Mouse (Mus musculus) hindbrain, embryonic 15.5 days (tissue): ENCODE data around the gene Tesk2. TPM values are rescaled to one million over a fixed set of nuclear protein-coding genes. Genes with fewer than 3 reads are reported as not detected.

ENCODE experiments used
- ATAC-seq: fragments of 200-750 bp; cut with Nextera tagmentation; 2 replicates; pipeline ENCODE4 v1.8.0; 2017; ENCODE audit warnings: low read depth, moderate number of reproducible peaks, moderate TSS enrichment; ENCODE audit not compliant: low FRiP score
- H3K27ac ChIP-seq: fragments of 300-500 bp; sonication (generic); replicated peaks from 2 replicates; pipeline ENCODE4 v1.5.1; 2015; ENCODE audit warnings: mild to moderate bottlenecking, inconsistent platforms
- H3K27me3 ChIP-seq: fragments of 300-500 bp; sonication (generic); 2 replicates; pipeline ENCODE4 v1.6.1; 2015; ENCODE audit warnings: control low read depth, inconsistent platforms
- H3K36me3 ChIP-seq: fragments of 300-500 bp; sonication (generic); 2 replicates; pipeline ENCODE4 v1.6.1; 2015; ENCODE audit warnings: control low read depth, inconsistent platforms
- H3K4me1 ChIP-seq: fragments of 300-500 bp; sonication (generic); replicated peaks from 2 replicates; pipeline ENCODE4 v1.6.1; 2015; ENCODE audit warnings: control low read depth, inconsistent platforms
- H3K4me2 ChIP-seq: fragments of 300-500 bp; sonication (generic); 2 replicates; pipeline ENCODE4 v1.6.1; 2015; ENCODE audit warnings: moderate library complexity, mild to moderate bottlenecking, inconsistent platforms
- H3K4me3 ChIP-seq: fragments of 300-500 bp; sonication (generic); 2 replicates; pipeline ENCODE4 v1.5.1; 2015; ENCODE audit warnings: mild to moderate bottlenecking, inconsistent platforms
- H3K9ac ChIP-seq: fragments of 300-500 bp; sonication (generic); 2 replicates; pipeline ENCODE4 v1.6.1; 2015; ENCODE audit warnings: inconsistent platforms
- H3K9me3 ChIP-seq: fragments of 300-500 bp; sonication (generic); 2 replicates; pipeline ENCODE4 v1.6.1; 2016; ENCODE audit warnings: control low read depth, inconsistent platforms
- WGBS: fragments of 180-500 bp; shearing (Covaris S2); methylation state at CpG from one replicate; pipeline ENCODE4 v1.1.7; 2015; 5-methylcytosine and 5-hydroxymethylcytosine counted together
- polyA plus RNA-seq: library from polyadenylated mRNA; unstranded; fragments of >200 nt; fragmentation: Nextera tagmentation; extraction: Ambion mirVana; gene quantifications from 2 replicates; pipeline ENCODE4 v1.2.1, GENCODE M21; 2015

Tesk2 gene
- polyA plus RNA-seq, 1 experiment from 2014 or later: 2.6 TPM

DNA sequence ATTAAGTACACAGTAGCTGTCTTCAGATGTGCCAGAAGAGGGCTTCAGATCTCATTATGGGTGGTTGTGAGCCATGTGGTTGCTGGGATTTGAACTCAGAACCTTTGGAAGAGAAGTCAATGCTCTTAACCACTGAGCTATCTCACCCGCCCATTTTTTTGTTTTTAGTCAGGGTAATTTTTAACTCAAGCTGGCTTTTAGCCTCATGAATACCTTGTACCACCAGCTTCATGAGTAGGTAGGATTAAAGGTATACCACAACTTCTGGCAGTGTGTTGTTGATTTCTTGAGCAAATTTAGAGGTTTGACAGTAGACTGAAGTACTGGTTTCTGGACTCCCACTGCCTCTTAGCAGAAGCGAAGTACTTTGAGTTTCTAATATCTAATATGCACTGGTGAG is 28.6 kb upstream of the Tesk2 start:
- 89% methylated on average over 2 of the region's 2 CpGs for WGBS
- no peak overlapping the region for H3K4me3 ChIP-seq
- no peak for ATAC-seq
- H3K27me3 ChIP-seq: no peaks in the 10 kb centered on the region
- no peak overlapping the region for H3K9ac ChIP-seq
- H3K4me1 ChIP-seq: peaks cover 2% of the 10 kb centered on the region; the same call in 1 of the 2 replicates
- H3K36me3 ChIP-seq: peaks cover 38% of the 10 kb centered on the region
- H3K9me3 ChIP-seq: no peaks in the 10 kb centered on the region
- H3K27ac ChIP-seq: no peak overlapping the region
- H3K4me2 ChIP-seq: no peak overlapping the region

DNA sequence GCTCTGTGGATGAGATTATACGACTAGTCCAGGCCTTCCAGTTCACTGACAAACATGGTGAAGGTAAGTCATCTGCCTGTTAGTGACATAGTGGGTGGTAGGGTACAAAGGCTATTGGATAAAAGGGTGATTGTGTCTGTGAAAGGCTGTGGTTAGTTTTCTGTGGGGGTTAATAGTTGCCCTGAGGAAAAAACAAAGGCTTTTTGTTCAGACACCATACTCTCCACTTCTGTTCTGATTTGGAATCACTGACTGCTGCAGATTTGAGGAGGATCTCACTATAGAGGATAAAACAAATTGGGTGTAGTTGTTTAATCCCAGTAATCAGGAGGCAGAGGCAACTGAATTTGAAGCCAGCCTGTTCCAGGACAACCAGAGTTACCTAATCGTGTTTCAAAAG is 27.0 kb upstream of the Tesk2 start:
- Histone ChIP-seq H3K27ac (no peak overlapping the region), H3K27me3 (no peaks in the 10 kb centered on the region), H3K9ac (no peak overlapping the region), H3K4me3 (no peak overlapping the region), H3K4me1 (no peaks in the 10 kb centered on the region), H3K4me2 (no peak overlapping the region), H3K36me3 (peaks cover 44% of the 10 kb centered on the region), H3K9me3 (no peaks in the 10 kb centered on the region)
- WGBS: 79% methylated on average over 2 of the region's 2 CpGs
- no peak for ATAC-seq

DNA sequence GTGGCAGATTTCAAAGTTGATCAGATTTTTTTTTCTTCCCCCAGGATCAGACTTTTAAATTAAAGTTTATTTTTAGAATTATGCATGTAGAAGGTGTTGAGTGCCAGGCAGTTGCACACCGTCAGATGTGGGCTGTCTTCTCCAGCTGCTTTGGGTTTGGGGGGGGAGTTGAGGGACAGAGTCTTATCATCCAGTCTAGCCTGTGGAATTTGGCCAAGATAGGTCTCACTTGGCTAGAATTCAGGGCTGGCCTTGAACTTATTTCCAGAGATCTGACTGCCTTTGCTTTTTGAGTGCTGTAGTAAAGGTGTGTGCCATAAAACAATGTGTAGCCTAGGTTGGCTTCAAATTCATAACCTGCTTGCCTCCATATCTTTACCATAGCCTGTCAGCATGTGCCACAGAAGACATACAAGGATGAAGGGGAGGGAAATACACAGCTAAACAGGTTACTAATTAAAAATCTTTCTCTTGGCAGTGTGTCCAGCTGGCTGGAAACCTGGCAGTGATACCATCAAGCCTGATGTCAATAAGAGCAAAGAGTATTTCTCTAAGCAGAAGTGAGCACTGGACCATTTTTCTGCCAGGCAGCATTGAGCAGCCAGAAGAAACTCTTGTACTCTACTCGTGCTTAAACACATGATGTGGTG is 21.9 kb upstream of the Tesk2 start:
- Histone ChIP-seq H3K9ac (no peak overlapping the region), H3K4me1 (no peaks in the 10 kb centered on the region), H3K4me3 (no peak overlapping the region), H3K4me2 (no peak overlapping the region), H3K27ac (no peak overlapping the region), H3K9me3 (no peaks in the 10 kb centered on the region), H3K36me3 (peaks cover 26% of the 10 kb centered on the region; the same call in 1 of the 2 replicates), H3K27me3 (no peaks in the 10 kb centered on the region)
- WGBS: 84% methylated on average over 2 of the region's 2 CpGs
- no peak for ATAC-seq

DNA sequence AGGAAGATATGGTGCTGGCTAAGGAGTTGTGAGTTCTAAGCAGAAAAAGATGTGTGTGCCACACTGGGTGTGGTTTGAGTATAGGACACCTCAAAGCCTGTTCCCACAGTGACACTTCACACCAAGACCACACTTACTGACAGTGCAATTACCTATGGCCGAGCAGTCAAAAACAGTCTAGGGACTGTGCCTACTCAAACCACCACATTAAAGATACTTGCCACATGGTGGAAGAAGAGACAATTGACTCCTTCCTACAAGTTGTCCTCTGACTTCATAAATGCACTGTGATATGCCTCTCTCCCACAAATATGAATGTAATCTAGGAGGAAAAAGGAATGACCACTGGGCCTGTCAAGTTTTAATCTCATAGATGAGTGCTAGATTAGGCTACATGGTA is 19.8 kb upstream of the Tesk2 start:
- Histone ChIP-seq H3K9ac (no peak overlapping the region), H3K4me3 (no peak overlapping the region), H3K27me3 (no peaks in the 10 kb centered on the region), H3K4me1 (no peaks in the 10 kb centered on the region), H3K36me3 (peaks cover 19% of the 10 kb centered on the region; the same call in 1 of the 2 replicates), H3K27ac (no peak overlapping the region), H3K4me2 (no peak overlapping the region), H3K9me3 (no peaks in the 10 kb centered on the region)
- WGBS: 90% methylated on average over 1 of the region's 1 CpGs
- ATAC-seq: no peak

DNA sequence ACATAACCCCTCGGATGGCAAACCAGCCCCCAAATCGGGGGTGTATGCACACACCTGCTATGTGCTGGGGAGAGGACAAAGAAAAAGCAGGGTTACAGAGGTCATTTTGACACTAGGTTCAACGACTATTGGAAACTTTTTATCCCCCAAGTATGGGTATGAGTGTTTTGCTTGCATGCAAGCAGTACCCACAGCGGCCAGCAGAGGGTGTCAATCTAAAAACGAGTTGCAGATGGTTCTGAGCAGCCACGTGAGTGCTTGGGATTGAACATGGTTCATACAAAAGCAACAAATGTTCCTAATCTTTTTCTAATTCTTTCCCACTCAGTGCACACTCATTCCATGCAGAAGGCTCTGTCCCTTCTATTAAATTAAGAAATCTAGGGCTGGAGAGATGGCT is 16.9 kb upstream of the Tesk2 start:
- no peak overlapping the region for H3K9ac ChIP-seq
- H3K9me3 ChIP-seq: no peaks in the 10 kb centered on the region
- H3K4me1 ChIP-seq: peaks cover 7% of the 10 kb centered on the region
- peaks cover 12% of the 10 kb centered on the region; the same call in 1 of the 2 replicates for H3K36me3 ChIP-seq
- no peak for ATAC-seq
- no peak overlapping the region for H3K4me2 ChIP-seq
- H3K27ac ChIP-seq: no peak overlapping the region
- no peak overlapping the region for H3K4me3 ChIP-seq
- H3K27me3 ChIP-seq: no peaks in the 10 kb centered on the region
- WGBS: 38% methylated on average over 6 of the region's 6 CpGs

DNA sequence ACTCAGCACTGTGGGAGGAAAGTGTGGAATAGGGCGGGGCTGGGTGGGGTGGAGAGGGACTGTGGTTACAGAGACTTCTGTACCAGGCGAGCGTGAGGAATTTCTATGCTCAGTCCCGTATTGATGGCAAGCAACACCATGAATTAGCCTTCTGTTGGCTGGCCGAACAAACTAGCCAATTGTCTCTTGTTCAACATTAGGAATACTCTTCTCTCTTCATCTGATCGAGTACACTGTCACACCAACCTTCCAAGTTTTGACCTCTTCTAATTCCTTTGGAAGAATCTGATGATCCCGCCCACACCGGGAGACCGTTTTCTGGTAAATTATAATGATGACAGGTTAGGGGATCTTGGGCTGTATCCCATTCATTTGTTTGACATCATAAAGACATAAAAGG is 13.1 kb upstream of the Tesk2 start:
- H3K4me1 ChIP-seq: peaks cover 16% of the 10 kb centered on the region
- no peaks in the 10 kb centered on the region for H3K27me3 ChIP-seq
- H3K9ac ChIP-seq: peak overlapping the region; percentile 57
- H3K27ac ChIP-seq: 0 out of 2 replicates have a peak overlapping the region, but pooled peaks have one; percentile 71
- WGBS: 21% methylated on average over 9 of the region's 9 CpGs
- peak overlapping the region; percentile 53 for H3K4me3 ChIP-seq
- peak overlapping the region; percentile 61 for H3K4me2 ChIP-seq
- ATAC-seq: no peak
- H3K36me3 ChIP-seq: 0 out of 2 replicates have a peak, but pooled peaks cover 7% of the 10 kb centered on the region
- no peaks in the 10 kb centered on the region for H3K9me3 ChIP-seq

DNA sequence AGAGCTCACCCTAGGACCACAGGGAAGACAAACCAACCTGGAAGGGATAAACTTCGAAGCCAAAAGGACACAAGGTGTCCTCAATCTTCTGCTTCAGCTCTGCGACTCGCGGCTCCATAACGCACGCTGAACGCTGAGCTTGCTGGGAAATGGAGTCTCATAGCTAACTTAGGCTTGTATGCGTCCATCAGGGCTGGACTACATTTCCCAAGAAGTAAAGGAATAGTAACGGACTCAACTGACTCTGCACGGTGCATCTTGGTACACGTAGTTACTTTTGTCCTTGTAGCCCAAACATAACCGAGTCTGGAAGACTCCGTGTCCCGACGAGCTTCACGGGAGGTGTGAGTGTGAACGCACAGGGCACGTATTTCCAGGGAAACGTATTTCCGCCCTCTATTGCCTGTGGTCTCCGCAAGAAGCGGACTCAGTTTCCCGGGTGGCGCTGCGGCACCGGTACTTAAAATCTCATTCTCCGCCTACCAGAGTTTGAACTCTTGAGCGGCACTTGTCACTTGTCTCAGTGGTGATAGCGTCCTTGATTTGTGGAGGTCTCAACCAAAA is 12.5 kb upstream of the Tesk2 start, which contains the start of the genes Mmachc and Ccdc163:
Gene Mmachc (minus strand): TSS at position 206 of the 564 bp plus-strand sequence.
Gene Ccdc163 (plus strand): TSS at position 309 of the 564 bp plus-strand sequence.
- WGBS: 1% methylated on average over 29 of the region's 29 CpGs
- Histone ChIP-seq H3K4me3 (peak within 1 kb of the TSS; percentile 53), H3K27me3 (no peaks in the 10 kb centered on the region), H3K9ac (peak within 1 kb of the TSS; percentile 57), H3K4me2 (peak within 1 kb of the TSS; percentile 76), H3K27ac (peak within 1 kb of the TSS; percentile 71; the same call in 1 of the 2 replicates), H3K9me3 (no peaks in the 10 kb centered on the region), H3K36me3 (0 out of 2 replicates have a peak, but pooled peaks cover 6% of the 10 kb centered on the region), H3K4me1 (peaks cover 16% of the 10 kb centered on the region)
- peak; percentile 99 for ATAC-seq

DNA sequence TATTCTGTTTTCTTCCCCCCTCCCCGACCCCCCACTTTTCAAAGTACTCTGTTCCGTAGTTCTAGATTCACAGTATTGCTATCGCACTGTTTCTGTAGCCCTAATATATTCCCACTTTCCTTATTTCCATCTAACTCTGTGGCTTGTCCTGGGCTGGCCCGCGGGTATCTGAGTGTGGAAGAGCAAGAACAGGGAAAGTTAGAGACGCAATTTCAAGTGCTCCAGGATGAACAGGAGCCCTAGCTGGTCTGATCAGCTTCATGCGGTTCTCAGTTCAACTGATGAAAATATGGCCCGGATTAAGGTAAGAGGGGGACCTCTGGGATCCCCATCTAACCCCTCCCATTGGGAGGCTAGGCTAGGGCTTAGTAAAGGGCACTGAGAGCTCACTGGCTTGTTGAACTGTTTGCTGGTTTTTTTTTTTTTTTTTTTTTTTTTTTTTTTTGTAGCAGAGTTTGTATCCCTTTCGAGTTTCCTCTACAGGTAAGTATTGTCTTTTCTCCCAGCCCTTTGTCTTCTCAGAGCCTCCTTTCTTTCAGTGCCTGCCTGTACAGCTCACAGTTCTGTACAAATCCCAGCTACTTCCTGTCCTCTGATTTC is 11.9 kb upstream of the Tesk2 start:
- Histone ChIP-seq H3K4me2 (peak overlapping the region; percentile 76), H3K27ac (no peak overlapping the region), H3K9ac (peak overlapping the region; percentile 24), H3K4me3 (peak overlapping the region; percentile 53), H3K27me3 (no peaks in the 10 kb centered on the region), H3K36me3 (0 out of 2 replicates have a peak, but pooled peaks cover 2% of the 10 kb centered on the region), H3K9me3 (no peaks in the 10 kb centered on the region), H3K4me1 (peaks cover 16% of the 10 kb centered on the region)
- 9% methylated on average over 9 of the region's 9 CpGs for WGBS
- no peak for ATAC-seq

DNA sequence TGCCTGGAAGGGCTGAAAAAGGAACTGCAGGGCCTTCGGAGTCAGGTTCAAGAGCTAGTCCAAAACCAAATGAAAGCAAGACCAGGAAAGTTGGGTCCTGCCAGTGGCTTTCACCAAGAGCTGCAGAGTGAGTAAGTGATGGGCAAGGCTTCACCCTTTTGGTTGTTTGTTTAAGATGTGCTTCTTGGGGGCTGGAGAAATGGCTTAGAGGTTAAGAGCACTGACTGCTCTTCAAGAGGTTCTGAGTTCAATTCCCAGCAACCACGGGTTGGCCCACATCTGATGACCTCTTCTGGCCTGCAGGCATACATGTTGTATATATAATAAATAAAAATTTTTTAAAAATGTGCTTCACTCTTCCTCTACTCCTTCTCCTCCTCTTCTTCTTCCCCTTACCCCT is 10.6 kb upstream of the Tesk2 start:
- no peak for ATAC-seq
- no peaks in the 10 kb centered on the region for H3K36me3 ChIP-seq
- 100% methylated on average over 2 of the region's 2 CpGs for WGBS
- H3K27ac ChIP-seq: no peak overlapping the region
- H3K4me2 ChIP-seq: no peak overlapping the region
- peaks cover 16% of the 10 kb centered on the region for H3K4me1 ChIP-seq
- H3K27me3 ChIP-seq: no peaks in the 10 kb centered on the region
- H3K9me3 ChIP-seq: no peaks in the 10 kb centered on the region
- no peak overlapping the region for H3K9ac ChIP-seq
- no peak overlapping the region for H3K4me3 ChIP-seq

DNA sequence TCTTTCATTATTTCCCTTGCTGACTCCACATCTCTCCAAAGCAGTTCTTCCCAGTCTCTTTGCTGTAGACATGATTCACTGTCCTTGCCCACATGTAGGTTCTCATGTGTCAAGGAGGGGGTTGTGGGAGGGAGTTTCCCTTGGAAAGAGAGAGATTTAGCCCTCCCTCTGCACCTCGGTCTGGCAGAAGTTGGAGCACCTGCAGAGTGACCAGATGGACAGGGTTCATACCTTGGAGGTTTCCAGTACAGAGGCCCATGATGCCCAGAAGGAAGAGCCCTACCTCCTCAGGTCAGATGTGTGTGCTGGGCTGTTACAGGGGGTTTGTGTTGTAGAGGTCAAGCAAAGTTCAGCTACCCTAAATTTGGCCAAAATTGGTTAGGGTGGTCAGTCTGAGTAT is 8.2 kb upstream of the Tesk2 start:
- H3K4me1 ChIP-seq: peaks cover 12% of the 10 kb centered on the region
- no peak overlapping the region for H3K27ac ChIP-seq
- no peaks in the 10 kb centered on the region for H3K36me3 ChIP-seq
- no peak for ATAC-seq
- 83% methylated on average over 1 of the region's 1 CpGs for WGBS
- no peak overlapping the region for H3K4me2 ChIP-seq
- H3K27me3 ChIP-seq: no peaks in the 10 kb centered on the region
- H3K4me3 ChIP-seq: no peak overlapping the region
- H3K9ac ChIP-seq: no peak overlapping the region
- no peaks in the 10 kb centered on the region for H3K9me3 ChIP-seq

DNA sequence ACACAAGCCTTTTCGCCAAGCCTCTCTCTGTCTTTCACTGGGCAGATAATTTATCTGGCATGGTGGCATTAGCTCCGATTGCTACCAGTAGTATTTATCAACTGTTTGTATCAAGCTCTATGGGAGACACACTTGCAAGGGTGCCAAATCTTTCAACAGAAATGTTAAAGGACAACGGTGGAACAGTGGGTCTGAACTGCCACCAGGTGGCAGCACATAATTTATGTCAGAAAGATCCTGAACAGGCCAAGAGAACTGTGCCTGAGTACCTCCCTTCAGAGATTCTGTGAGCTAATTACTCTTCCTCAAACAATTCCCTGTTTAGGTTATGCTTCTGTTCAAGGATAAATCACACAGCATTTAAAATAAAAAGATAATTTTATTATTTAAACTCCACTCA is 1.4 kb upstream of the Tesk2 start:
- H3K36me3 ChIP-seq: no peaks in the 10 kb centered on the region
- 0 out of 2 replicates have a peak, but pooled peaks cover 3% of the 10 kb centered on the region for H3K27me3 ChIP-seq
- WGBS: 13% methylated on average over 3 of the region's 3 CpGs
- no peak overlapping the region for H3K4me2 ChIP-seq
- no peak overlapping the region for H3K4me3 ChIP-seq
- peaks cover 11% of the 10 kb centered on the region for H3K4me1 ChIP-seq
- H3K27ac ChIP-seq: no peak overlapping the region
- no peaks in the 10 kb centered on the region for H3K9me3 ChIP-seq
- H3K9ac ChIP-seq: no peak overlapping the region
- ATAC-seq: no peak

DNA sequence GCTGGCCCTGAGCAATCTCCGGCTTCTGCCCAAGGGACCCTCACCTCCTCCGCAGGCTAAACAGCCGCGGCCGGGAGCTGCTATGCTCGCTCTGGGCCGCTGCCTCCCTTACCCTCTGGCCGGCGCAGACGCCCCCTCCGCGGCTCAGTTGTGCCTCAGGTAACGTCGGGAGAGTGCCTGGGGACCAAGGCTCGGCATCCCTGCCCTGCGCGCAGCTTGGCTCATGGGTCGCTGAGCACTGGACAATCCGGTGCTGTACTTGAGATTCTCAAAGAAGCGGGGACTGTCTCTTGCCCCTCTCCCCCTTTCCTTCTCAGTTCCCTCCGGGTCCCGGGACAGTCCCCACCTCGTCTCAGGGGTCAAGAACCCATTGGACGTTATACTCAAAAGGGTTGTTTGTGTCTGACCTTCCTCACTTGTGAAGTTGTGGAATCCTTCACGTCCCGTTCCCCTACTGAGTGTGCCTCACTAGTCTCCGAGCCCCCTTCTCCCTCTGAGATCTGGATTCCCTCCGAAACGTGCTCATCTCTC is 415 bp downstream of the Tesk2 start:
- H3K27ac ChIP-seq: peak overlapping the region; percentile 55
- 0 out of 2 replicates have a peak, but pooled peaks cover 3% of the 10 kb centered on the region for H3K27me3 ChIP-seq
- H3K36me3 ChIP-seq: no peaks in the 10 kb centered on the region
- H3K4me2 ChIP-seq: peak overlapping the region; percentile 96
- H3K4me1 ChIP-seq: peaks cover 11% of the 10 kb centered on the region
- peak overlapping the region; percentile 62 for H3K9ac ChIP-seq
- WGBS: 0% methylated on average over 29 of the region's 29 CpGs
- no peak for ATAC-seq
- no peaks in the 10 kb centered on the region for H3K9me3 ChIP-seq
- H3K4me3 ChIP-seq: peak overlapping the region; percentile 86
